Mouse (Mus musculus) lung, postnatal 14 days (tissue): Measurements from ENCODE around the gene BB287469.
"Not testable (repeated sequence)": the region's sequence is repeated elsewhere in the genome, so short reads cannot be mapped to it uniquely, and the experiment has no call there.

Experiments
- DNase-seq: peaks from one replicate; pipeline ENCODE4 v3.0.0; 2021

The BB287469 gene

GRCm38 (mm10) chr12:87816277-87816676 is at the start of gene BB287469:
Gene BB287469, plus strand, starts transcription at chr12:87816577.
- DNase-seq: not testable (repeated sequence)

- DNase-seq: not testable (repeated sequence)
These were observed 40.7 kb upstream of the BB287469 start, which contains the start of gene Gm21319 for GRCm38 (mm10) chr12:87775655-87776054. Gene Gm21319, minus strand, starts transcription at chr12:87775755.

- DNase-seq: not testable (repeated sequence)
These were observed 21.2 kb upstream of the BB287469 start, which contains the start of gene Gm21936 for GRCm38 (mm10) chr12:87795212-87795611. Gene Gm21936, plus strand, starts transcription at chr12:87795512.

GRCm38 (mm10) chr12:87797971-87798370 is 18.4 kb upstream of the BB287469 start:
- DNase-seq: not testable (repeated sequence)

- not testable (repeated sequence) for DNase-seq
These were observed 25.9 kb downstream of the BB287469 start, which contains the start of gene Gm2001 for GRCm38 (mm10) chr12:87842239-87842638. Gene Gm2001, minus strand, starts transcription at chr12:87842339.

GRCm38 (mm10) chr12:87850657-87851056 is 34.3 kb downstream of the BB287469 start:
- not testable (repeated sequence) for DNase-seq

- DNase-seq: not testable (repeated sequence)
These were observed 39.7 kb downstream of the BB287469 start for GRCm38 (mm10) chr12:87856067-87856466.

- DNase-seq: not testable (repeated sequence)
These were observed 45.6 kb downstream of the BB287469 start for GRCm38 (mm10) chr12:87861740-87862692.

GRCm38 (mm10) chr12:87863638-87864037 is 47.3 kb downstream of the BB287469 start:
- DNase-seq: not testable (repeated sequence)

GRCm38 (mm10) chr12:87864048-87864447 is 47.7 kb downstream of the BB287469 start:
- not testable (repeated sequence) for DNase-seq
